Mouse (Mus musculus) cortical plate, adult 2 months (tissue): Measurements from ENCODE around the gene Fli1. TPM values are rescaled to one million over a fixed set of nuclear protein-coding genes. Genes with fewer than 3 reads are reported as not detected.
A peak's percentile ranks its signal among the peaks of the same experiment; 100 is the strongest.

ENCODE experiments used
- H3K27ac ChIP-seq: fragments of 200-500 bp; 2 replicates; pipeline ENCODE4 v1.5.1; 2012; ENCODE audit warnings: low read length, control low read depth, inconsistent platforms; ENCODE audit not compliant: insufficient read depth
- H3K4me1 ChIP-seq: fragments of 200-500 bp; 2 replicates; pipeline ENCODE4 v1.6.1; 2011; ENCODE audit warnings: low read length; ENCODE audit not compliant: control insufficient read depth, insufficient read depth
- H3K4me3 ChIP-seq: fragments of 200-500 bp; 2 replicates; pipeline ENCODE4 v1.5.1; 2011; ENCODE audit warnings: mild to moderate bottlenecking, low read length, control low read depth; ENCODE audit not compliant: insufficient read depth
- CTCF ChIP-seq: fragments of 200-500 bp; IDR thresholded peaks from 2 replicates; pipeline ENCODE4 v1.5.1; 2011; ENCODE audit warnings: mild to moderate bottlenecking, control low read depth, low read length; ENCODE audit not compliant: insufficient read depth; ENCODE audit errors: extremely low read depth
- POLR2A ChIP-seq: fragments of 200-500 bp; IDR thresholded peaks from 2 replicates; pipeline ENCODE4 v1.6.1; 2011; ENCODE audit warnings: mild to moderate bottlenecking, low read length, control low read depth; ENCODE audit not compliant: insufficient read depth; ENCODE audit errors: extremely low read depth
- polyA plus RNA-seq: library from polyadenylated mRNA; depleted of rRNA; stranded (reverse); fragments of >200 nt; gene quantifications from 2 replicates; pipeline ENCODE4 v1.2.3, GENCODE M21; 2012

Gene Fli1
- polyA plus RNA-seq, 1 experiment = 3.7 TPM

- Histone ChIP-seq H3K27ac (no peak overlapping the region), H3K4me3 (no peak overlapping the region), H3K4me1 (no peaks in the 10 kb centered on the region)
- TF ChIP-seq CTCF = no peak
- TF ChIP-seq POLR2A = no peak
These were observed 29.0 kb upstream of the Fli1 start for GRCm38 (mm10) chr9:32571676-32572075.

- no peak overlapping the region for H3K4me3 ChIP-seq
- H3K27ac ChIP-seq = no peak overlapping the region
- no peak for TF ChIP-seq POLR2A
- no peak for TF ChIP-seq CTCF
- H3K4me1 ChIP-seq = no peaks in the 10 kb centered on the region
These were observed 27.9 kb upstream of the Fli1 start for GRCm38 (mm10) chr9:32570547-32570946.

- no peak for TF ChIP-seq CTCF
- TF ChIP-seq POLR2A = no peak
- no peak overlapping the region for H3K27ac ChIP-seq
- no peak overlapping the region for H3K4me3 ChIP-seq
- H3K4me1 ChIP-seq = no peaks in the 10 kb centered on the region
These were observed 26.6 kb upstream of the Fli1 start for GRCm38 (mm10) chr9:32569261-32569660.

GRCm38 (mm10) chr9:32567603-32568002 is 24.9 kb upstream of the Fli1 start:
- Histone ChIP-seq H3K4me1 (no peaks in the 10 kb centered on the region), H3K4me3 (no peak overlapping the region), H3K27ac (no peak overlapping the region)
- TF ChIP-seq POLR2A = no peak
- TF ChIP-seq CTCF = no peak

DNA sequence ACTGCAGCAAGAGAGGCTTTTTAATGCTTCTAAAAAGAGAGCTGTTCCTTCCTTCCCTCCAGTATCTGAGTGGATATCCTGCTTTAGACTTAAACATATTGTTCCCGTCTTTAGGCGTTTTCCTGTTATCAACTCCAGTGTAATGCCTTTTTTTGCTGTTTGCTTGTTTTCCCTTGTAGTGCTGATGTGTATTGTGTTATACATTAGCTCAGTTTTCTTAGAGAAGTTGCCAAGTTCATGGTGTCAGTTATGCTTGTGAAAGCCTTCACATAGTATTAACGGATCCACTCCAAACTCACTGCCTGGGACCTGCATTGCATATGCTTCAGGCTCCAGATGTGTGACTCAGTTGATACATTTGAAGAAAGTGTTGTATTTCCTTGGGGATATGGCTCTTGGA is 22.6 kb upstream of the Fli1 start:
- H3K4me3 ChIP-seq = no peak overlapping the region
- H3K27ac ChIP-seq = no peak overlapping the region
- TF ChIP-seq CTCF (no peak), POLR2A (no peak)
- no peaks in the 10 kb centered on the region for H3K4me1 ChIP-seq

DNA sequence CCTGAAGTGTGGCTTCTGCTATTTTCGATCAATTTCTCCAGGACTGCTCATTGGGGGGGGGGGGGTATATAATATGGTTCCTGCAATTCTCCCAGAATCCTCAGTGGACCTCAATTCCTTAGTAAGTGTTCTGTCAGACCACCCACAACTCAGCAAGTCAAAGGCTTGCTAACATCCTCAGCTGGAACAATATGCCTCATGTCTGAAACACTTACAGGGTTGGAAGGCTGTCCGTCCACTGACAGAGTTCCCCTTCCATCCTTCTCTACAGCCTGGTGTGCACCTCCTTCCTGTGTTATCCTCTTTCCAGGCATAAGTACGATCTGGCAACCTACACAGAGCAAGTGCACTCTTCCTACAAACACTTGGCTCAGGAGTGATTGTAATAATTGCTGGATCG is 20.2 kb upstream of the Fli1 start:
- no peak overlapping the region for H3K4me3 ChIP-seq
- TF ChIP-seq CTCF (no peak), POLR2A (no peak)
- no peaks in the 10 kb centered on the region for H3K4me1 ChIP-seq
- no peak overlapping the region for H3K27ac ChIP-seq

- TF ChIP-seq POLR2A (no peak), CTCF (peak; percentile 51; the same call in 1 of the 2 replicates)
- Histone ChIP-seq H3K27ac (no peak overlapping the region), H3K4me3 (no peak overlapping the region), H3K4me1 (no peaks in the 10 kb centered on the region)
These were observed 19.7 kb upstream of the Fli1 start for GRCm38 (mm10) chr9:32562409-32562808.

DNA sequence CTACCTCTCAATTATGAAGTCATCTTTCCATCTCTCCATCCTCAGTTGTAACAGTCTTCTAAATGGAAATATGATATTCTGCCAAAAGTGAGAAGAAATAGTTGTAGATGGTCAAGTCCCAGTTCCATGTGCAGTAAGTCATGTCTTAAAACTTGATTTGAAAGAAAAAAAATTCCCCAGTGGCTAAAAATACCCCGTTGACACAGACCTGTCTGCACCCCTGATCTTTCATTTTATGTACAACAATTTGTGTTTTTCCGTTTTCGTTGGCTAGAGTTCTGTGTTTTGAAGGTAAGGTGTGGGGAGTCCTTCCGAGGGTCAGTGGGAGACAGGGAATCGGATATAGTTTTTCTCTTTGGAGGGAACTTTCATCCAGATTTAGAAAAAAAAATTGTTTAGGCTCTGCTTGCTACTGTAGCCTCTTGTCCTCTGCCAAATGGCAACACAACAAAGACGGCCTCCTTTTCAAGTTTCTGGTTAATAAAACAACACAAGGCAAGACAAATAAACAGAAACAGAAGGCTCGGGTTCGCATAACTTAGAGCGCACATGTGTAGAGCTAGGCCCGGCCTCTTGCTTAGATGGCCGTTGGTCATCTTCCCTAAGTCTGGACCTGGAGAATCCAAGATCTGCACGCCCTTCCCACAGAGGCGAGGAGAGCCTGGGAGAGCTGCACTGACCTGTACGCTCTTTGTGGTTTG is 18.7 kb upstream of the Fli1 start:
- Histone ChIP-seq H3K4me3 (no peak overlapping the region), H3K4me1 (no peaks in the 10 kb centered on the region), H3K27ac (no peak overlapping the region)
- TF ChIP-seq POLR2A = no peak
- TF ChIP-seq CTCF = no peak

DNA sequence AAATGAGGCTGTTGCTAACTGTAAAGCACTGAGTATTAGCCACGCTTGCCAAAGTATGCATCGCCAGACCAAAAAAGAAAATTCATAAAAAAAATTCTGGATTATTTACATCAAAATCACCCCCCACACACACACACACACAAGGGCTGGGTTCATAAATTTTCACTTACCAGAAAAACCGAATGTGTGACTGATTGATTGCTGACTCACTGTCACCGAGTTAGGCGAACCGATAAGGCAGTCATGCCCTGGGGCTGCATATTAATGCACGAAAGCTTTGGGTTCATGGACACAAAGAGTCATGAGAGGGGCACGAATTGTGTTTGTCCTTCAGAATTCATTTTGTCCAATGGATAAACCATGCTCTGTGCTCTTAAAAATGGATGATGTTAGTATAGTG is 17.2 kb upstream of the Fli1 start:
- H3K27ac ChIP-seq = no peak overlapping the region
- TF ChIP-seq CTCF = no peak
- no peak for TF ChIP-seq POLR2A
- no peak overlapping the region for H3K4me3 ChIP-seq
- no peaks in the 10 kb centered on the region for H3K4me1 ChIP-seq

- no peak overlapping the region for H3K4me3 ChIP-seq
- no peak for TF ChIP-seq POLR2A
- no peaks in the 10 kb centered on the region for H3K4me1 ChIP-seq
- H3K27ac ChIP-seq = no peak overlapping the region
These were observed 16.8 kb upstream of the Fli1 start for GRCm38 (mm10) chr9:32559454-32559853.

- H3K4me1 ChIP-seq = no peaks in the 10 kb centered on the region
- H3K4me3 ChIP-seq = no peak overlapping the region
- TF ChIP-seq POLR2A = no peak
- no peak for TF ChIP-seq CTCF
- H3K27ac ChIP-seq = no peak overlapping the region; the same call in 1 of the 2 replicates
These were observed 13.7 kb upstream of the Fli1 start for GRCm38 (mm10) chr9:32556313-32556712.
